Comparison of ENCODE assay signal across 9 mouse cellular contexts in genomic region chr12:91734246-91735027, GRCm38 (mm10). TPM values are rescaled to one million over a fixed set of nuclear protein-coding genes. Genes with fewer than 3 reads are reported as not detected.
DNase-seq lines count a peak whose midpoint lies in the region; ATAC-seq and TF ChIP-seq lines count a peak whose summit lies in the region.
"Had no signal": no experiment of that assay in that cellular context is flagged by ENCODE, and none has a peak within 500 bp of the region (broad histone marks: within the 10 kb centered on the region; RNA-seq: fewer than 3 reads in every experiment).

No protein-coding gene starts in this region.

- 23% methylated on average over 15 of the region's 15 CpGs for WGBS in lung, embryonic 15.5 days
- WGBS in lung, postnatal 0 days = 17% methylated on average over 15 of the region's 15 CpGs

- H3K27me3 ChIP-seq in lung, embryonic 15.5 days = no peaks in the 10 kb centered on the region
- H3K27me3 ChIP-seq in lung, postnatal 0 days (replicated peaks; ENCODE audit: insufficient read depth, low read length) = no peaks in the 10 kb centered on the region

- DNase-seq in lung, postnatal 4 days = no peak
- DNase-seq in induced T-regulatory cell, adult 2 months (ENCODE audit: low read depth) = peak; percentile 73
- peak; percentile 56 for DNase-seq in lung, postnatal 0 days (ENCODE audit: low spot score)
- DNase-seq in thymus, postnatal 25 days = peak; percentile 52
- DNase-seq in layer of hippocampus, postnatal 14 days (ENCODE audit: low spot score in 2 of 2) = no peak
- no peak for DNase-seq in left cerebral cortex, adult 9 months (ENCODE audit: low spot score in 2 of 2)
- DNase-seq in cerebellum, adult 11-12 months = no peak
- DNase-seq: gastrocnemius, postnatal 10 days had no signal

- no peak for TF ChIP-seq EP300 in lung, postnatal 0 days (IDR thresholded peaks at IDR 0.05)

- no peak for ATAC-seq in lung, embryonic 15.5 days (ENCODE audit: borderline replicate concordance, extremely low read depth, low FRiP score, low TSS enrichment)
- peak; percentile 61 for ATAC-seq in lung, postnatal 0 days

- H3K9ac ChIP-seq in lung, embryonic 15.5 days = no peak overlapping the region
- H3K9ac ChIP-seq in lung, postnatal 0 days (replicated peaks; ENCODE audit: low read depth) = no peak overlapping the region

- no peak for TF ChIP-seq CTCF in lung, postnatal 0 days (IDR thresholded peaks at IDR 0.05)

- no peak overlapping the region for H3K4me2 ChIP-seq in lung, embryonic 15.5 days
- no peak overlapping the region for H3K4me2 ChIP-seq in lung, postnatal 0 days (replicated peaks; ENCODE audit: low read depth, low read length)

- H3K9me3 ChIP-seq in lung, embryonic 15.5 days = no peaks in the 10 kb centered on the region
- no peaks in the 10 kb centered on the region for H3K9me3 ChIP-seq in lung, postnatal 0 days (ENCODE audit: low read length)

- no peaks in the 10 kb centered on the region for H3K36me3 ChIP-seq in lung, embryonic 15.5 days
- H3K36me3 ChIP-seq in lung, postnatal 0 days (ENCODE audit: insufficient read depth, low read length) = no peaks in the 10 kb centered on the region

- H3K4me1 ChIP-seq in lung, embryonic 15.5 days = peaks cover 6% of the 10 kb centered on the region; the same call in 1 of the 2 replicates
- no peaks in the 10 kb centered on the region for H3K4me1 ChIP-seq in lung, postnatal 0 days (ENCODE audit: insufficient read depth, low read depth, low read length)

- H3K27ac ChIP-seq in lung, embryonic 15.5 days = peak overlapping the region; percentile 55
- 0 out of 2 replicates have a peak overlapping the region, but pooled peaks have one; percentile 2 for H3K27ac ChIP-seq in lung, postnatal 0 days (ENCODE audit: low read length)

- no peak overlapping the region for H3K4me3 ChIP-seq in lung, embryonic 15.5 days
- no peak overlapping the region for H3K4me3 ChIP-seq in lung, postnatal 0 days (ENCODE audit: low read depth, low read length)

RNA-seq across cellular contexts. Expression of gene Ston2, which starts 53.8 kb away (rescaled TPM):
- 9.4 and 11.1 TPM in 2 replicates for polyA plus RNA-seq in lung, embryonic 15.5 days (2015; fragmentation: Nextera tagmentation; extraction: Ambion mirVana)
- 6.2 and 6.8 TPM in 2 replicates for polyA plus RNA-seq in lung, postnatal 0 days (2015; fragmentation: Nextera tagmentation; extraction: Ambion mirVana)
- total RNA-seq in layer of hippocampus, postnatal 14 days (2021) = 10 to 100 TPM; 24.7 to 33.3 TPM

Comparison
In these comparisons a context has a peak if more than half of its experiments do, and no peak if none do; other contexts are left out.
1. DNase-seq: peak in induced T-regulatory cell, adult 2 months (single experiment), lung, postnatal 0 days (single experiment) and thymus, postnatal 25 days (single experiment); none in lung, postnatal 4 days (0 of 2), layer of hippocampus, postnatal 14 days (0 of 2), left cerebral cortex, adult 9 months (0 of 2) and cerebellum, adult 11-12 months (single experiment).